Mouse (Mus musculus): ENCODE measurements around the gene Map3k4. TPM values are rescaled to one million over a fixed set of nuclear protein-coding genes. Genes with fewer than 3 reads are reported as not detected.

Map3k4 gene
- total RNA-seq, 2 experiments from 2014 or later, result 39.4 to 44.4 TPM

DNA sequence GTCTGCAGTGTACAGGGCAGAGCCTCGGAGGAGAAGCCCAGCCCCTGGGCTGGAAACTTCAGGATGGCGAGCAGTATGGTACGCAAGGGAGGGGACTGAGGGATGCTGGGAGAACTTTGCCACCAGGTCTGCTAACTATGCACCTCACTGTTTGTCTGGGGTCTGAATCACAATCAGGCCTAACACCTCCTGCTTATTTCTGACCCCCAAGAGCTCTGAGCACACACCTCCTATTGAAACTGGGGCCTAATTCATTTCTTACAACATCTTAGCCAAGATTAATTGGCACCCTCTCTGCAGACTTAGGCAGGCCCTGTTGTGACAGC is 113.9 kb downstream of the Map3k4 start:
- DNase-seq (ENCODE audit: low spot score in 2 of 2), result no peak
- intact Hi-C loops (cut with DNase I), result no loop called here

DNA sequence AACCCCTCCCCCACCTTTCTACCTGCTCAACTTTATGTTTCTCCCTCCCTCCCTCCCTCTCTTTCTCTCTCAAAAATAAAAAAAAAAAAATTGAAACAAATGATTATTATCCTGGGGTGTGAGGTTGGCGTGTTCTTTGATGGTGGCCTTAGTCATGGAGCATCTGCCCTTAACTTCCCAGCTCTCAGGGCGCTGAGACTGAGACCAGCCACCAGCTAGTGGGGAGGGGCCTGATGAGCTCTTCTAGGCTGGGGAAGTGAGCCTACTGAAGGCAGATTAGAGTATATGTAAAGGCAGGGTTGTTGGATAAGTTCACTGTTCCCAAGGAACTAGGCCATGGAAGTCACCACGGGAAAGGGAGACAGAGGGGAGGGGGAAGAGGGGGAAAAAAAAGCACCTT is 114.3 kb downstream of the Map3k4 start:
- intact Hi-C loops (cut with DNase I), result no loop called here

DNA sequence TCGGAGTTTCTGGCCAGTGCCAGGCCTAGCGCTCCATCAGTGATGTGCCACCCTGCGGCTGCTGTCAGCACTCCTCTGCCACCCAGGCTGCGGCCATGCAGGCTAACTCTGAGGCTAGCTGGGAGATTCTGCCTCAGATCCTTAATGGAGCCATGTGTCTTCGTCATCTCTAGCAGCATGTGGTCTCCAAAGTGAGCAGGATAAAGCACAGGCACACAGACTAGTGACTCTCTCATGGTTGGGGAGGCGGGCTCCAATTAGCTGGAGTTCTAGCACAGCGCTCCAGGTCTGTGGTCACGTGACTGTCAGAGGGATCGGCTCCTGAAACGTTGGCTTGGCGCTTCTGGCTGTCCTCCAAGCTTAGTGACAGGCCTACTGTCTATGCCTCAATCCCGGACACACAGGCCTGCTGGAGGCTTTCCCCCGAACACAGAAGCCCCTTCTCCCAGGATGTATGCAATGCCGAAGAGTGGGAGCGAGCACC is 115.1 kb downstream of the Map3k4 start:
- intact Hi-C loops (cut with DNase I), result no loop called here
- DNase-seq (ENCODE audit: low spot score in 2 of 2), result no peak

More for the DNA sequence above, 114.3 kb downstream of the Map3k4 start:
- no peak for DNase-seq (ENCODE audit: low spot score in 2 of 2)

DNA sequence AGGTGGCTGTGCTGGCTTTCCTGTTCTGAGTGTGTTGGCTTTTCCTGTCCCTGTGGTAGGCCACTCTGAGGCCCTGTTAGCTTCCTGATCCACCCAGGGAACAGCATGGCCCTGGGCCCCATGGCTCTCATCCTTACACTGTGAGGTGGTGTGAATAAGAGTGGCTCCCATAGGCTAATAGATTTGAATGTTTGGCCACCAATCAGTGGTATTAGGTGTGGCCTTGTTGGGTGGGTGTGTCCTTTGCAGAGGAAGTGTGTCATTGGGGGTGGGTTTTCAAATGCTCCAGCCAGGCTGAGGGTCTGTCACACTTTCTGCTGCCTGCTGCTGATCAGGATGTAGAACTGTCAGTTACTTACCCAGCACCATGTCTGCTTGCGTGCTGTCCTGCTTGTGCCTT is 117.5 kb downstream of the Map3k4 start:
- intact Hi-C loops (cut with DNase I), result no loop called here
- DNase-seq (ENCODE audit: low spot score in 2 of 2), result no peak

DNA sequence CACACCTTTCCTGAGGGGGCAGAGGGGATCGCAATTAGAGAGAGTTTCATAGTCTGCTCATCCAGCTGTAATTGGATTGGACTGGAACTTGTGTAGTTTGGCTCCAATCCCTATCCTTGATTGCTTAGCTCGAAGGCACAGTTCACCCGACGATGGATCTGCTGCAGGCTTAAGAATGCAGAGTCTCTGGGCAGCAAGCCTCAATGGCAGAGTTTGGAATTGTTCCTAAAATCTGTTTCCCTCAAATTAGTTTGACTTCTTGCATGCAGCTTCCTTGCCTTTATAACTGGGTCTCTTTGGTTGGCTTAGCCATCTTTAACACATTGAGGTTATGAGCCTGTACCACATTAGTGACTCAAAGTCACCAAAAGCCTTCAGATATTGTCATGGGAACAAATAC is 118.7 kb downstream of the Map3k4 start:
- intact Hi-C loops (cut with DNase I), result no loop called here
- no peak for DNase-seq (ENCODE audit: low spot score in 2 of 2)

DNA sequence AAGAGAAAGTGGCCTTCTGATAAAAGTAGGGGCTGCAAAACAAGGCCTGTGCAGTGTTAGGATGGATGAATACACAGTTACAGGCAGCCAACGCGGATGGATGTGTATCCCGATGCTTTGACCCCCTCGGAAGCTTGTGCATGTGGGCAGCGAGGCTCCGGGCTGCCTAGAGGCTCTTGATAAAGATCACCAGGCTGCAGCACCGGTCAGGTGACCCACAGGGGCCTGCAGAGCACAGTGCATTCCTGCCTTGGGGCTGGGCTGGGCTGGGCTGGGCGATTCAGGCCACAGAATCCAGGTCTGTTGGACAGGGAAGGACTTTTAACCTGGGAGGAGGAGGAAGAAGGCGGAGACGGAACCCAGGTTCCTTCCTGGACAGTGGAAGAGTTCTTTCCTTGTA is 123.0 kb downstream of the Map3k4 start:
- DNase-seq (ENCODE audit: low spot score in 2 of 2), result no peak
- intact Hi-C loops (cut with DNase I), result no loop called here

DNA sequence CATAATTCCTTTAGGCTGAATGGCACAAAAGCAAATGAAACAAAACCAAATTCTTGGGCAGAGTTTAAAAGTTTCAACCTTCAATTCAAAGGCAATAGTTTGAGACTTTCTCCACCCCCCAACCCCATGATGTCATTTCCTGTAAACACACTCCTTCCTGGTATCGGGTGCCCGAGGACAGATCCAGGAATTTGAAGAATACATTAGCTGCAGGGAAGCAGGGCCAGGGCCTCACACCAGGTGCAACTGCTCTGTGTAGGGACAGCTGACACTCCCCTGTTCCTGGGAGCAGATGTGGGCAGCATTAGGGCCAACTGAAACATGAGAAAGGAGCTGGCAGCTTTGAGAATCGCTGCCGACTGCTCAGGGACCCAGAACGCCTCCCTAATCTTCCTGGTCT is 123.5 kb downstream of the Map3k4 start:
- intact Hi-C loops (cut with DNase I), result no loop called here
- DNase-seq (ENCODE audit: low spot score in 2 of 2), result no peak

DNA sequence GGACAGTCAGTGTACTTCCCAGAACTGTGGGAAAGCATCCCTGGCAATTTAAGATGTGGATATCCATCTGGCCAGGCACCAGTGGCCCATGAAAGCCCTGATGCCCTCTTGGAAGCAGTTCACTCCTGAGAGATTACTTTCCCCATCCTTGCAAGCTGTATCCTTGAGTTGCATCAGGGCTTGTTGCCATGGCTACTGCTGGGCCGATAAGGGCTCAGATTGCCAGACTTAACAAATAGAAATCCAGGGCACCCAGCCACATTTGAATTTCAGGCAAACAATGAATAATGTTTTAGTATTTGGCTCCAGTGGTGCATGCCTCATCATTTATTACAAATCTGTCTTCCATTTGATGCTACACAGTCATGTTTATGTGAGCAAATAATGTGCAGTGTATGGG is 130.8 kb downstream of the Map3k4 start:
- DNase-seq (ENCODE audit: low spot score in 2 of 2), result peak in 1 of 2 experiments; percentile 52

DNA sequence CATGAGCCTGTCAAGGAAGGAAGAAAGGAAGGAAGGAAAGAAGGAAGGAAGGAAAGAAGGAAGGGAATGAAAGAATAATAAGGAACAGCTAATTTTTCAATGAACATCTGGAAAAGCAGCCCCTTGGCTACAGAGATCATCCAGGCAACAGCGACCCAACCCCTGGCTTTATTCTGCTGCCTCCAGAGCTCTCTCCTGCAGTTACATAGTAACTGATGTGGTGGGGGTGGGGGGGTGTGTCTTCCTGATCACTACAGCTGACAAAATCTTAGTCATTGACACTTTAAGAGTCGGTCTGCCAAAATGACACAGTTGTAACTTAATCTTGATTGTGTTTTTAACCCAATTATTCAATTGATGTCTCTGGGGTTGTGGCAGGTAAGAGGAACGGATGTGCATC is 132.3 kb downstream of the Map3k4 start:
- DNase-seq (ENCODE audit: low spot score in 2 of 2), result no peak
- intact Hi-C loops (cut with DNase I), result no loop called here

More for the DNA sequence above, 130.8 kb downstream of the Map3k4 start:
- intact Hi-C loops (cut with DNase I), result no loop called here

DNA sequence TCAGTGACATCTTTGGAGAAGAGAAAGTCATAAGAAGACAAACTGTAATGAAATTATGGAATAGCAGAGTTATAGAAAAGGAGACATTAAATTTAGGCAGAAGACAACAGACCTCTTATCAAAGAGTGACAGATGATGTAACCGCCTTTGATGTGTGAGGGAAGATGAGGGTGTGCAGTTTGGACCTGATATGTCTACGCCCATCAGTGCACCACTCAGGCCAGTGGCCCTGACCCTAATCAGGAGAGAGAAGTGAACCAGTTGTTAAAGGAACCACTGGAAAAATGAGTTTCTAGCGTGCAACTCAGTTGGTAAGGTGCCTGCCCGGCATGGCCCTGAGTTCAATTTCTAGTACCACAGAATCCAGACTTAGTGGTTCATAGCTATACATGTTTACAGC is 132.7 kb downstream of the Map3k4 start:
- no peak for DNase-seq (ENCODE audit: low spot score in 2 of 2)
- intact Hi-C loops (cut with DNase I), result no loop called here

DNA sequence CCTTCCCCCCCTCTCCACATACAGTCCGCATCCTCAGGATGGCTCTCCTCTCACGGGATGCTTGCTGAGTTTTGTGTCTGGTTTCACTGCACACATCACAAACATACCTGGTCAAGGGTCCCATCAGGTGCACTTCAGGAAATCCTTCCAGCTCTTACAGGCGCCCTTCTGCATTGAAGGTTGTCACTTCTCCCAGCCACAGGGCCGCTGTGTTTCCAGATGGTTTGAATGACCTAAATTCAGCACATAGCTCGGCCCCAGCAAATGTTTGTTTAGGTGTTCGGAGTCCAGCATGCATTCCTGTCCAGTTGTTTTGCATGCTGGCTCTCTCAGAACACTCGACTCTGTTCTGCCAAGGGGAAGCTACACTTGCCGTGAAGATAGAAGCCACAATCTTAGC is 134.3 kb downstream of the Map3k4 start:
- DNase-seq (ENCODE audit: low spot score in 2 of 2), result no peak
- intact Hi-C loops (cut with DNase I), result no loop called here

DNA sequence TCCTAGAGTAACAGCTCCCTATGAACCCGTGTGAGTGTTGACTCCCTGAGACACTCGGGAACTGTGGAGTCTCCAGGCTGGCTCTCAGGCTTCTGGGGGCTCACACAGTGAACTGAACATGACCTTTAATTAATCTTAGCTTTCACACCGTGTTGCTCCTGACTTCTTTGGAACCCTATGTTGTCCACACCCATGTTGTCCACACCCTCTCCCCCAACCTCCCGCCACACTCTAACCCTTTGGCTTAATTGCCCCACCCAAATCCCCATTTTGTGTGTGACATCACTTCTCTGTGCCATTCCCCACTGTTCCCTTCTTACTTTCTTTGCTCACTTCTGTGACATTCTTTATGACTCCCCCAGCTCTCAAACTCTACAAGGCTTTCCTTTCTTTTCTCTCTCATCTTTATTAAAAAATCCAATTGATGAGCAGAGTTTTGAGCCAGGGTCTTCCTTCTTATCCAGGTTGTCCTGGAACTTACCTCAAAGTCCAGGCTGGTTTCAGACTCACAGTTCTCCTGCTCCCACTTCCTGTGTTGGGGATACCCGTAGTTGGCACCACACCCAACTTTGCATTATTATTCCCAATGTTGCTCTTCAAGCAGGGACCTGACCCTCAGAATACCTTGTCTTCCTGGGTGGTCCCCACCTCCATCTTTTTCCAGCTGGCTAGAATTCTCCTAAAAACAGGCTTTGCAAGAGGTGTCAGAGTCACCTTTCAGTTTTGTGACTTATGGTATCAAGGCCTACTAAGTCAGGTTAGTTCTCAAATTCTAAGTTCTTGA is 135.7 kb downstream of the Map3k4 start:
- no peak for DNase-seq (ENCODE audit: low spot score in 2 of 2)
- intact Hi-C loops (cut with DNase I), result no loop called here

DNA sequence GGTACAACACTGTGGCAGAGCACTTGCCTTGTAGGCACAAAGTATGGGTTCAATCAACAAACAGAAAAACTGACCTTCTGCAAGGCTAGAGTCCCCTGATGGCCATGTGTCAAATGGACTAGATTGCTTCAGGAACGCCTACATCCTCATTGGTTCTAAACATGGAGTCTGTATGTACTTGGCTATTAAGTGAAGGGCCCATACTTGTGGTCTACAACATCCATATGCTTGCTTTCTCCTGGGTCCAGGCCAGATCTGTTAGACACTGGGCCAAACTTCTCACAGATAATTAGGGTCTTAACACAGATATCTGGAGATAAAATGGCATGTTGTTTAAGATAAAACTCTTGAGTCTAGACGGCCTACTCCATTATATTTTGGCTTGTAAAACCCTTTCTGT is 138.8 kb downstream of the Map3k4 start:
- intact Hi-C loops (cut with DNase I), result no loop called here
- no peak for DNase-seq (ENCODE audit: low spot score in 2 of 2)

DNA sequence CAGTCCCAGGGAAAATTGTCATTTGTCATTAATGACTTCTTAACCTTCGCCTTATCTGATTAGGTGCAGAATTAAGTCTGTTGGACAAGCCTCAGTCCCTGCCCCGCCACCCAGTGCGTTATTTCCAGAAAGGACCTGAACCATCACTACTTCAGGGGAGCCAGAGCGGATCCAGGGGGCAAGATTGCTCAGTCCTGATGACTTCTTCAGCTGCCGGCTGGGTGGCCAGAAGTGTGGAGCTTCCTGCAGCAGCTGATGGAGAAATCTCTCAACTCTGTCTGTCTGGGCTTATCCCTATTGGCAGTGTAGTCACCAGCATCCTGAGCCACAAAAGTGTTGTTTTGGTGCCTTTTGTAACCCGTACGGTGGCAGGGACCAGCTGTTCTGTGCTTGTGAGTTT is 139.3 kb downstream of the Map3k4 start:
- DNase-seq (ENCODE audit: low spot score in 2 of 2), result no peak
- intact Hi-C loops (cut with DNase I), result no loop called here

Other genes with a start within 250 kb of the Map3k4 start
- gene Agpat4, start 200.1 kb downstream of the Map3k4 start, total RNA-seq (2021), result 10 to 100 TPM; 60.5 to 65.6 TPM
- under 1 TPM in 1 of 2 experiments, not detected in 1; 0.11 TPM for gene Plg, start 59.8 kb upstream of the Map3k4 start, total RNA-seq (2021)
- gene Slc22a3, start 188.9 kb upstream of the Map3k4 start, total RNA-seq (2021), result 1 to 10 TPM; 2.4 to 2.8 TPM

Data from left cerebral cortex, postnatal 25 days (tissue).